Mouse (Mus musculus): ENCODE measurements around the gene Tbc1d17.

Tbc1d17 gene

DNA sequence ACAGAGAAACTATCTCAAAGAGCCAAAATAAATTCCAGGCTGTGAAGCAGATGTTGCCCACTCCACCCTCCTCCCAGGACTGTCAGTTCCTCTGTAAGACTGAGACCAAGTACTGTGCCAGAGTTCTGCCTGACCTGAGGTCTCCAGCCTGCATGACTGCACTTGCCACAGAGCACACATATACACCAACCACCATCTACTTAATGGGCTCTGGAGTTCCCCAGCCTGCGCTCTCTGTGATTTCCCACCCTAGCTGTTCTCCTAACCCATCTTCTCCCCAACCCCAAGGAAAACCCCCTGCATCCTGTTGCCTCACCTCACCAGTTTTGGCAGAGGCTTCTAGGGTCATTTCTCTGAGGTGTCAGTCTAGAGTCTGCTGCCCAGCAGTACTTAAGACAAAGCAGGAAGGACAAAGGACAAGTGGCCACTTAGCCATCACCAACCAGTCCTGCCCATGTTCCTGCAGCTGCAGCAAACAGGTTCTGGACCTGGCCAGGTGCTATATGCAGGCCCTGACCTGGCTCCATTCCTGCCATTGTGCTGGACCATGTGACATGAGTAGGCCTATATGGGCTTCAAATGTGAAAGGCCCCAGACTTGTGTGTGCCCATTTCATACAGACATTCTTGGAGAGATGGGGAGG is 13.4 kb downstream of the Tbc1d17 start:
- DNase-seq (ENCODE audit: extremely low read depth, insufficient read length, low spot score) = no peak

DNA sequence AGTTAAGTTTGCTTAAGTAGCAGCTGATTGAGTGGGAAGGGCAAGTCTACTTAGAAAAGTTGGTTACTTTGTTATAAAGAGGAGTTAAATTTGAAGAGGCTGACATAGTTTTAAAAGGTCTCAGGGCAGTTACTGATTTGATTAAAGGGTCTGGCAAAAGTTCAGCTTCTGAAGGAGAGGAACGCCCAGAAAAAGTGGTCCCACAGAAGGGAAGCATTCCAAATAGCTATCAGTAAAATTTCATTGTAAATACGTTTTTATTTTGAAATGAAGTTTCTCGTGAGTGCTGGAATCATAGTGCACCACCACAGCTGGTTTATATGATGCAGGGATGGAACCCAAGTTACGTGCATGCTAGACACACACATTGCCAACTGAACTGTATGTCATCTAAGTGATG is 16.1 kb downstream of the Tbc1d17 start:
- DNase-seq (ENCODE audit: extremely low read depth, insufficient read length, low spot score) = no peak

DNA sequence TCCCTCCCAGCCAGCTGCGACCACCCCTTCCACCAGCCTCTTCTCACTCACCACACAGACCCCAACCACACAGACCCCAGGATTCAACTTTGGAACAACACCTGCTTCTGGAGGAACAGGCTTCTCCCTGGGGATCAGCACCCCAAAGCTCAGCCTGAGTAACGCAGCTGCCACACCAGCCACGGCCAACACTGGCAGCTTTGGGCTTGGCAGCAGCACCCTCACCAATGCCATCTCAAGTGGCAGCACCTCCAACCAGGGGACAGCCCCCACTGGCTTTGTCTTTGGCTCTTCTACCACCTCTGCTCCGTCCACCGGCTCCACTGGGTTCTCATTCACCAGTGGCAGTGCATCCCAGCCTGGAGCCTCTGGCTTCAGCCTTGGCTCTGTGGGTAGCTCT is 20.2 kb downstream of the Tbc1d17 start:
- DNase-seq (ENCODE audit: extremely low read depth, insufficient read length, low spot score) = no peak

DNA sequence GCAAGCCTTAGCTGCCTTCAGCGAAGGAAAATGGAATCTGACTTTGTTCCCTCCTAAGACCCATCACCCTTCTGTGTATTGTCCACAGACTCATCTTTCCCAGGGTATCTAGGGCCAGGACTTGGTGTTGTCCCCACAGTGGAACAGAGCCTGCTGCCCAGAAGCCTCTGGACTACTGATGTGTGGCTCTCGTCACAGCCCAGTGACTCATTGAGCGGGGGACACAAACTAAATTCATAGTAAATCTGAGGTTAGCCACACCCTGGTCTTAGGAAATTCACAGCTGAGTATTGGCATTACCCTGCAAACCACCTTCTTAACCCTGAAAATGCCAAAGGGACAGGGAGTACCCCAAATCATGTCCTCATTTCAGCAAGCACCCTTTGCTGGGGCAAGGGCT is 22.1 kb downstream of the Tbc1d17 start:
- DNase-seq (ENCODE audit: extremely low read depth, insufficient read length, low spot score) = peak; percentile 56

DNA sequence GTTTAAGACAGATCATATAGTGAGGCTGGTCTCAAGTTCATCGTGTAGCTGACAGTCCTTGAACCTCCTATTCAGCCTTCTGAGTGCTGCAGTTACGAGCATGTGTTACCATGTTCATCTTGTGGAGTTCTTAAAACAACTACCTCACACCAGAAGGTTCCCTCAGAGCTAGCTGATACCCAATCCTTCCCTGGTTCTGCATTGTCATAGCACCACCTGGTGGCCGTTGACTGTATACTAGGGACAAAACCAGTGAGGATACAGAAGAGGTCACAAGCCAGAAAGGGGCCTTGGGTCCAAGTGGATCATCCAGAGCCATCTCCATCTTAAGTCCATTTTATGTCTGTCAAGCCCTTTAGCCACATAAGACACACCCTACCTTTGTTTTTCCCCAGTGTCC is 24.0 kb downstream of the Tbc1d17 start:
- no peak for DNase-seq (ENCODE audit: extremely low read depth, insufficient read length, low spot score)

DNA sequence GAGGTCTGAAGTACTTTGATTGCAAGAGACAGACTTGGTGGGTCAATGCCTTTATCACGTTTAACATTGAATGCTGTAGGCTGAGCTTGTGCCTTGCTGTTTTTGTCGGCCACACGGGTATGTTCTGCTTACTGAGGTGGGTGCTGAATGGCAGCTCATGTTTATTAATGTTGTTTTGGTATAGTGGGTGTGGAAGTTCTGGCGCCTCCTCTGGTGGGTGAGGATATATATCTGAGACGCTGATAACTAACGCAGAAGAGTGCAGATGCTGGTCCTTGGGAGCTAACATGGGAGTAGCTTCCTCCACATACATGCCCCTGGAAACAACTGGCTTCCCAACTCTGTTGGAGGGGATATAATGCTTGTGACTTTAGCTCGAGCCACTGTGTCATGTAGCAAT is 25.5 kb downstream of the Tbc1d17 start:
- DNase-seq (ENCODE audit: extremely low read depth, insufficient read length, low spot score) = no peak

DNA sequence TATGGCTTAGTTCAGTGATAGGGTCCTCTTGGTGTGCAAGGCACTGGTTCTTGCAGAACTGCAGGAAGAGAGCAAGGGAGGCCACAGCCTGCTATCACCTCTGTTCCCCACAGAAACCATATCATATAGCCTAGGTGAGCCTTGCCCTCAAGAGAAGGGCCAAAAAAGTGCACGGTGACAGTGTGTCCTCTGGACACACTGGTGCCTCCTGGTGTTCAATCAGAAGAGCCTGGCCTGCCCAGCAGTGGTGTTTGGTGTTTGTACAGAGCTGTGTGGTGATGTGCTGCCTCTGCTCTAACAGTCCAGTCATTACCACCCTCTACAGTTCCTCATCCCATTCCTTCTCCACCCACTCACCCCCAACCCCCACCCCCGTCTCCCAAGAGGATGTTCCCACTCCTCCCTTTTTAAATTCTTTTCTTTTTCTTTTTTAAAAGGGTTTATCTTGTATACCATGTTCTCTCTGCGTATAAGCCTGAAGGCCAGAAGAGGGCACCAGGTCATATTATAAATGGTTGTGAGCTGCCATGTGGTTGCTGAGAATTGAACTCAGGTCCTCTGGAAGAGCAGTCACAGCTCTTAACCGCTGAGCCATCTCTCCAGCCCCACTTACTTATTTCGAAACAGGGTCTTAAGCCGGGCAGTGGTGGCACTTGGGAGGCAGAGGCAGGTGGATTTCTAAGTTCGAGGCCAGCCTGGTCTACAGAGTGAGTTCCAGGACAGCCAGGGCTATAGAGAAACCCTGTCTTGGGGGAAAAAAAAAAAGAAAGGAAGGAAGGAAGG is 27.0 kb downstream of the Tbc1d17 start:
- DNase-seq (ENCODE audit: extremely low read depth, insufficient read length, low spot score) = no peak

DNA sequence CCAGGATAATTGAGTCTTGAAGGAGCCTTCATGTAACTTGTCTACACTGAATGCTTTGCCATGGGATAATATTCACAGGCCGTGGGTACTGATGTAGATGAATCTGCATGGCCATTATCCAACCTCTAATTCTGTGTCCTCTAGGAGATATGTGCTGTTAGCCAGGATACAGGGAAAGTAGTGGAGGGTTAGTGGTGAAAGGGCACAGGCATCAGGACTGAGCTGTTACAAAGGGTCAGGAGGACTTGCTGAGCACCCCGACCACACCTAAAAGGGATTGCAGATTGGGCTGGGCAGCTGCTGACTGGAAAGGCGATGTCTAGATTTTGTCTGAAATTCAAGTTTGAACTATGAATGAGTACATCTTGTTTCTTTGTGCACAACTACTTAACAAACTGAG is 28.4 kb downstream of the Tbc1d17 start:
- DNase-seq (ENCODE audit: extremely low read depth, insufficient read length, low spot score) = no peak

DNA sequence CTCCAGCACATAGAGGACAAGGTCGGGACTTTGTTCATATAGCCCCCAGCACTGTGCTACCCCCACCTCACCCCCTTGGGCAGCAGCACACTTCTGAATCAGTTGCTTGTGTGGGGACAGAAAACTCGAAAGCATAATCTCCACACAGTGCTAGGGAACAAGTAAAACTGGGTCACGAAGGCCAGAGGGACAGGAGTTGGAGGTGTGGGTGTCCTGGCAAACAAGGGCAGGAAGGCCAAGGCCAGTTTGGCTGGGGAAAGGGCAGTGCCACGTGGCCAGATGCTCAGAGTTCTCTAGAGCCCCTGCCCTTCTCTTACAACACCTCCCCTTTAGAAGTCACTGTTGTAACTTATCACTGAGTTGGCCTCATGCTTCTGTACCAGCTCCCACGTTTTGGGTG is 29.0 kb downstream of the Tbc1d17 start:
- no peak for DNase-seq (ENCODE audit: extremely low read depth, insufficient read length, low spot score)

DNA sequence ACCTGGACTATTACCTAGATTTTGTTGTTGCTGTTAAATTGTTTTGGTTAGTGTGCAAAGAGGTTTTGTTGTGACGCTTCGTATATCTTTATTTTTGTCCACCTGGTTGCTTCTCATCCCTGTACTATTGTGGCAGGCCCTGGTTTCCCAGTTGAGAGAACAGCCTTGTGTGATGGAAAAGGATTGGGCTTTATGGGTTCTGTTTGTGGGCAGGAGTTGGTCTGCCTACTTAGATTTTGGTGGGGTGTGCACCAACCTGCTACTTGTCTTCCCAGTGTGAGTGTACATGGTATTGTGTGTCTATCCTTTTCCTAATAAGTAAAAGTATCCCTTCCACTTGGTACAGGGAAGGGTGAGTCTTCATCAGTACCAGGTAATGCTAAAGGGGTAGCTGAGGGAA is 29.5 kb downstream of the Tbc1d17 start:
- no peak for DNase-seq (ENCODE audit: extremely low read depth, insufficient read length, low spot score)

DNA sequence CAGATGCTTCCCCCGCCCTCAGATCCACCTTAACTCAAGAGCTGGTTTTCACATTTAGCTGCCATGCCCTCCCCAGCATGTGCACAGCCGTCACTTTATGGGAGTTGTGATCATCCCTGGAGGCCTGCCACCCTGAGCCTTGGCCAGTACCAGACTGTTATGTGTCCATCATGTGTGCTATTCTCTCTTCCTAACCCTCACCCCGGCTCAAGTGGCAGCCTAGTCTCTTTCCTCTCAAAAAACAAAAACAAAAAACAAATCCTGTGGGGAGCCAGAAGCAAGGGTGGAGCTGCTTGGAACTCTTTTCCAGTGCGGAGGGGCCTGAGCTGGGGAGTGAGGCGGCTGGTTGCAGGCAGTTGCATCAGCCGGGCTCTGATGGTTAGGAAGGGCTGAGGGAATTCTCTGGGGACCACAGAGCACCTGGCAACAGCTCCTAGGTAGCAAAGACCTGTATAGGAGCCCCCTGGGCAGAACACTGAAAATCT is 30.1 kb downstream of the Tbc1d17 start:
- peak; percentile 76 for DNase-seq (ENCODE audit: extremely low read depth, insufficient read length, low spot score)

DNA sequence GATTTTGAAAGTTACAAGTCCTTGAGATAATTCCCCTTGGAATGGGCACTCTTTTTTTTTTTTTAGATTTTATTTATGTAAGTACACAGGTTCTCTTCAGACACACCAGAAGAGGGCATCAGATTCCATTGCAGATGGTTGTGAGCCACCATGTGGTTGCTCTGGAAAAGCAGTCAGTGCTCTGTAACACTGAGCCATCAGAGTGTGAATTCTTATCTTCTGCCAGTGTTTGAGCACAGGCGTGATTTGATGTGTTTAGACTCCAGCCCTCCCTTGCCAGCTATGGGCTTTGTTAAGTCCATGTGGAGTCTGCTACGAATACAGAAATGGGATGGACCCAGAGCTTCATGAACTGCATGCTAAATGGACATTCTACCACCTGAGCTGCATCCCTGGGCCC is 30.7 kb downstream of the Tbc1d17 start:
- peak; percentile 56 for DNase-seq (ENCODE audit: extremely low read depth, insufficient read length, low spot score)

DNA sequence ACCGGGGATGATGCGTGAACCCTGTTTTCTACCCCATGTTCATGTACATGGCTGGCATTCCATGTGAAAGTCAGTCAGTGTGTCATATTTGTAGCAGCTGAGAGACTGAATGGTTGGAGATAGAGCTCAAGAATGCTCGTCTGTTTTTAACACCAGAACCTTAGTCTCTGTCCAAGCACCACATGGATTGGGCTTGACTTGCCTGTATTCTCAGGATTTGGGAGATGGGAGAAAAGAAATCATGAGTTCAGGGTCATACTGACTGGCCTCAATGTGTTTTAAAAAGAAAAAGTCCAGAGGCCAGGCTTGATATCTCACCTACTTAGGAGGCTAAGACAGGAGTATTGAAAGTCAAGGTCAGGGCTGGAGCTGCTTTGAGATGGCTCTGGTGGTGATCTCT is 31.4 kb downstream of the Tbc1d17 start:
- no peak for DNase-seq (ENCODE audit: extremely low read depth, insufficient read length, low spot score)

DNA sequence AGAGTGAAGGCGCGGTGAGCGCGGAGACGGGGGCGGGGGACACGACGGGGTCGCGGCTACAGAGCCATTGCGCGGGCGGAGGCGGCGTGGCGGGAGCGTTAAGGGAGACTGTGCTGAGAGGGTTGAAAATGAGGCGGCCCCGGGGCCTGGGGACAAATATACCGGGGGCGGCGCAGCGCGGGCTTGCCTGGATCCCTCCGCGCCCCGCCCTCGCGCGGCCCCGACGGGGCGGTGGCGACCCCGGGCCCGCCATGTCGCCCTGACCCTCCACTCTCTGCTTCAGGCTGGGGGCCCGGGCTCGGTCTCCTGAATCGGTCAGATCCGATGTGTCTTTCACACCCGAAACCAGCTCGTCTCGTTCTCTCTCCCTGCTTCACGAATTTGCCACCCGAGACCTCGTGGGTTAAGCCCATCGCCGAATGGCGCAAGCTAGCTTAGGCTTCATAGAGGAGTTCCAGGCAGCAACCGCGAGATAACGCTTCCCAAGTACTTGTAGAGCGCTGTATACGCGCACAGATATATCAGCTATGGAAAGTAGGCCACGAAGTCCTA is 32.3 kb downstream of the Tbc1d17 start, which contains the start of gene Atf5:
Gene Atf5, minus strand, starts transcription at position 189 of the 552 bp plus-strand sequence.
- DNase-seq (ENCODE audit: extremely low read depth, insufficient read length, low spot score) = peak; percentile 85

DNA sequence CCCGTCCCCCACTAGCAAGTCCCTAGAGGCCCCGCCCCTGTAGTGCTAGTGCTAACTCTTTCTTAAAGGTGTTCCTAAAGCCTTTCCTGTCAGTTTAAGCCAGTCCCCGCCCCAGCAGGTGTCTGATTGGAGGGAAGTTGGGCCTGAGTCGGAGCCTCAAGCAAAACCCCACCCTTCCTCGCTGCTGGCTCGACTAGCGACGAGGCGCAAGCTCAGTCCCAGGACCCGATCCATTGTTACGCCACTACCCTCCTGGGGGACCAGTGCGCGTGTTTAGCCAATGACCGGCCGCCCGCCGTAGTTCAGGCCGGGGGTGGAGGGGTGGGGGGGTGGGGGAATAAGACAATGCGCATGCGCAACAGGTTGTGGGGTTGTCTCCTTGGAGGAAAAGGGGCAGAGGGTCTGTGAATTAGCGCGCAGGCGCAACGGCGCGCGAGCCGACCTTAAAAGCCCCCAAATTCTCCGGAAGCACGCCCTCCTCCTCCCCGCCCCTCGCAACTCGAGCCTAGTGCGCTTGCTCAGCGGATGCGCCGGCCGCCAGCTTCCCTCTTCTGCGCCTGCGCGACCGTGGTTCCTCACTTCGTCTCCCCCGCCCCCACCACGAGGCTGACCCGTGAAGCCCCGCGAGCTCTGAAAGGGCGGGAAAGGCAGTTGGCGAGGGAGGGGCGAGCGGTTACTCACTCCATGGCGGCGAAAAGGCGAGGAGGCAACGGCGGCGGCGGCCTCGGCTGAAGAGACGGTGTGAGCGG is 33.0 kb downstream of the Tbc1d17 start, which contains the start of the genes Nup62 and Il4i1:
Gene Nup62, plus strand, starts transcription at position 368 of the 749 bp plus-strand sequence.
Gene Il4i1, plus strand, starts transcription at position 667 of the 749 bp plus-strand sequence.
- peak; percentile 96 for DNase-seq (ENCODE audit: extremely low read depth, insufficient read length, low spot score)

DNA sequence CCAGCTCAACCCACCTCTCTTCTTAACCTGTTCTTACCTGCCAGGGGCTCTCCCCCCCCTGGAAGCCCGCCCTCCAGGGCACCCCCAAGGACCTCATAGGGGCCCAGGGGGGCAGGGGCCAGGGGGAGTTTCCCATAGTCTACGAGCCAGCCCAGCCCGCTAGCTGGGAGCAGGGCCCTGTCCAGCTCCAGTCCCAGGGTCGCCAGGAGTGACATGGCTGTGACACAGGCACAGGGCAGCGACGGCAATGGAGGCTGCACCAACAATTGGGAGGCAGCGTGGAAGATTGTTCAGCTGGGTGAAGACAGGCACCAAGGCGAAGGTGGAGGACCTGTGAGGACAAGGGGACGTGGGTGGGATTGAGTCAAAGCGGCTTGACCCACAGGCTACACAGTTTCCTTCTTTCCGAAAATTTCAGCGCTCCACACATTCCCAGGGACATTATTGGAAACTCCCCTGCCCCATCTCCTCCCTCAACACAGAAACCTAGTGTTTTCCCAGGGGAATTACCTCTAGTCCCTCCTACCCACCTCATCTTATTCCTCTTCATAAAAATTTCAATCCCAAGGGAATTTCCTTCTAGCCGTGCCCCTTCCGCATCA is 33.8 kb downstream of the Tbc1d17 start:
- DNase-seq (ENCODE audit: extremely low read depth, insufficient read length, low spot score) = no peak

DNA sequence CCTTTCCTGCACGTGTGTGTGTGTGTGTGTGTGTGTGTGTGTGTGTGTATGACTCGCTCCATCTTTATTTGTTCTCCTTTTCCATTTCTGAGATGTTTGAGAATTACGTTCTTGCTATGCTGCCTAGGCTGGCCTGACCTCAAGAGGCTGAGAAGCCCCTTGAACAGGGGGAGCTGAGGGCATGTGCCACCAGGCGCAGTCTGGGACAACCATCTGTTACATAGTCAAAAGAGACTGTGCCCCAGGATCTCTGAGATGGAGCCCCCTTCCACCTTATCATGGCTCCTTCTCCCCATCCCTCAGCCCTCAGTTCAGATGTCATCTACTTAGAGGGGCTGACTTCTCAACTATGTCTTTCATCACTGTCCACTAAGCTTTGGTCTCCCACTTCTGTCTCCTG is 34.5 kb downstream of the Tbc1d17 start:
- no peak for DNase-seq (ENCODE audit: extremely low read depth, insufficient read length, low spot score)

DNA sequence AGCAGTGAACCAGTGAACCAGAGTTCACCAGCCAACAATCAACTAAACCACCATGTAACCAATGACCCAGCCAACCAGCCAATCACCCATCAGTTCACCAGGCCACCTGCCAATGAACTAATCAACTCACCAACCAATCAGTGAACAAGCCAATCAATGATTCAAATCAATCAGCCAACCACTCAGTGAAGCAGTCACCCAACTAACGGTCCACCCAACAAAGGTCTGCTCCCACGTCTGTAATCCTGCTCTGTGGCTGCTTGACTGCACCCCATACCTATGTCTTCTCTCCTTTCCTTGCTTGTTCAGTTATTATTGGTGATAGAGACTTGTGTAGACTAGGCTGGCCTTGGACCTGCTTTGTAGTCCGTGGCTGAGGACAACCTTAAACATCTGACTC is 34.9 kb downstream of the Tbc1d17 start:
- no peak for DNase-seq (ENCODE audit: extremely low read depth, insufficient read length, low spot score)

DNA sequence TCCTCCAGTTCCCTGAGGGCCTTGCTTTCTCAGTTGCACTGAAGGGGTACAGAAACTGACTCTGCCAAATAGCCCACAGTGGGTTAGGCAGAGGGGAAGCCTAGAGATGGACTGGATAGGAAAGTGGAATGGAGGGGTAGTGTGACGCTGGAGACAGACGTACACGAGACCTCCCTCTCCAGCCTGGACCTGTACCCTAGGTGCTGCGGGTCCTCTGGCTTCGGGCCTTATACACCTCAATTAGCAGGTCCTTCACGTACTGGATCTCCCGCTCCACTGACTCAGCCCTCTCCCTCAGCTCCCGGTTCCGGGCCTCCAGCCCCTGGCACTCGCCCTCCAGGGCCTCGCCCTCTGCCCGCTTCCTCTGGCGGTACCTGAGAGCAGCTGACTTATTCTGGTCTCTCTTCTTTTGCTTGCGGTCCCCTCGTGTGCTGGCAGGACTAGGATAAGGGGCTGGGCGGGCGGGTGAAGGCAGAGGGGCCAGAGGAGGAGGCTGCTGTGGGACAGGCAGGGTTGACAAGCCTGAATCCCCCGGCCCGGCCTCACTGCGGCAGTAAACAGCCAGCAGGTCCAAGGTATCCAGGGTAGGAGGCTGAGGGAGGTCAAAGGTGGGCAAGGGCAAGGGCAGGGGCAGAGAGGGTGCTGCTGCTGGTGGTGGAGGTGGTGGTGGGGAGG is 36.1 kb downstream of the Tbc1d17 start:
- no peak for DNase-seq (ENCODE audit: extremely low read depth, insufficient read length, low spot score)

Data from 3134 (cell line).